Mouse (Mus musculus) heart, adult 8-10 months (tissue): ENCODE results near the gene Tnnt3. TPM values are rescaled to one million over a fixed set of nuclear protein-coding genes. Genes with fewer than 3 reads are reported as not detected.

Source experiments
- DNase-seq: peaks from one replicate; pipeline ENCODE4 v3.0.0; 2022; ENCODE audit warnings: low spot score
- total RNA-seq, 4 experiments: library from RNA; stranded (reverse); gene quantifications; 2 replicates each; pipeline ENCODE4 v1.2.4; 2022

The Tnnt3 gene
- total RNA-seq, result 10 to 100 TPM in 1 of 4 experiments, 1 to 10 TPM in 3; 7.6 to 13.6 (median 9.6) TPM

GRCm38 (mm10) chr7:142498575-142498974, at the start of gene Tnnt3:
TSS of gene Tnnt3 (plus strand) at chr7:142498836.
- DNase-seq, result no peak

GRCm38 (mm10) chr7:142449038-142449617, 49.5 kb upstream of the Tnnt3 start:
- DNase-seq, result no peak

GRCm38 (mm10) chr7:142454706-142455105, 43.9 kb upstream of the Tnnt3 start:
- DNase-seq, result no peak

- no peak for DNase-seq
Measured at GRCm38 (mm10) chr7:142455251-142455650, 43.4 kb upstream of the Tnnt3 start.

GRCm38 (mm10) chr7:142456806-142457205, 41.8 kb upstream of the Tnnt3 start:
- DNase-seq, result no peak

GRCm38 (mm10) chr7:142457227-142457811, 41.3 kb upstream of the Tnnt3 start:
- no peak for DNase-seq

GRCm38 (mm10) chr7:142458026-142458425, 40.6 kb upstream of the Tnnt3 start:
- no peak for DNase-seq

GRCm38 (mm10) chr7:142458676-142459298, 39.8 kb upstream of the Tnnt3 start:
- no peak for DNase-seq

GRCm38 (mm10) chr7:142459299-142459691, 39.3 kb upstream of the Tnnt3 start:
- DNase-seq, result no peak

GRCm38 (mm10) chr7:142460636-142461077, 38.0 kb upstream of the Tnnt3 start, which contains the start of gene Lsp1:
TSS of gene Lsp1 (plus strand) at chr7:142460809.
- DNase-seq, result no peak

- DNase-seq, result no peak
Measured at GRCm38 (mm10) chr7:142461446-142461845, 37.2 kb upstream of the Tnnt3 start.

- DNase-seq, result no peak
Measured at GRCm38 (mm10) chr7:142462190-142462589, 36.4 kb upstream of the Tnnt3 start.

GRCm38 (mm10) chr7:142462594-142463078, 36.0 kb upstream of the Tnnt3 start:
- DNase-seq, result no peak

- no peak for DNase-seq
Measured at GRCm38 (mm10) chr7:142470171-142470691, 28.4 kb upstream of the Tnnt3 start.

- DNase-seq, result peak; percentile 69
Measured at GRCm38 (mm10) chr7:142470808-142471413, 27.7 kb upstream of the Tnnt3 start.

GRCm38 (mm10) chr7:142471414-142471861, 27.2 kb upstream of the Tnnt3 start:
- no peak for DNase-seq

GRCm38 (mm10) chr7:142471884-142472570, 26.6 kb upstream of the Tnnt3 start:
- no peak for DNase-seq

- DNase-seq, result no peak
Measured at GRCm38 (mm10) chr7:142472936-142473335, 25.7 kb upstream of the Tnnt3 start.

- no peak for DNase-seq
Measured at GRCm38 (mm10) chr7:142473476-142473875, 25.2 kb upstream of the Tnnt3 start.

- no peak for DNase-seq
Measured at GRCm38 (mm10) chr7:142474799-142475198, 23.8 kb upstream of the Tnnt3 start.

GRCm38 (mm10) chr7:142475641-142476040, 23.0 kb upstream of the Tnnt3 start:
- no peak for DNase-seq
